Mouse (Mus musculus): ENCODE measurements around the gene Tgm7. TPM values are rescaled to one million over a fixed set of nuclear protein-coding genes. Genes with fewer than 3 reads are reported as not detected.

The Tgm7 gene
- not detected for total RNA-seq (2023)

GRCm38 (mm10) chr2:121109695-121110094 is at the start of gene Tgm7:
Tgm7 (minus strand) TSS chr2:121109795.

DNA sequence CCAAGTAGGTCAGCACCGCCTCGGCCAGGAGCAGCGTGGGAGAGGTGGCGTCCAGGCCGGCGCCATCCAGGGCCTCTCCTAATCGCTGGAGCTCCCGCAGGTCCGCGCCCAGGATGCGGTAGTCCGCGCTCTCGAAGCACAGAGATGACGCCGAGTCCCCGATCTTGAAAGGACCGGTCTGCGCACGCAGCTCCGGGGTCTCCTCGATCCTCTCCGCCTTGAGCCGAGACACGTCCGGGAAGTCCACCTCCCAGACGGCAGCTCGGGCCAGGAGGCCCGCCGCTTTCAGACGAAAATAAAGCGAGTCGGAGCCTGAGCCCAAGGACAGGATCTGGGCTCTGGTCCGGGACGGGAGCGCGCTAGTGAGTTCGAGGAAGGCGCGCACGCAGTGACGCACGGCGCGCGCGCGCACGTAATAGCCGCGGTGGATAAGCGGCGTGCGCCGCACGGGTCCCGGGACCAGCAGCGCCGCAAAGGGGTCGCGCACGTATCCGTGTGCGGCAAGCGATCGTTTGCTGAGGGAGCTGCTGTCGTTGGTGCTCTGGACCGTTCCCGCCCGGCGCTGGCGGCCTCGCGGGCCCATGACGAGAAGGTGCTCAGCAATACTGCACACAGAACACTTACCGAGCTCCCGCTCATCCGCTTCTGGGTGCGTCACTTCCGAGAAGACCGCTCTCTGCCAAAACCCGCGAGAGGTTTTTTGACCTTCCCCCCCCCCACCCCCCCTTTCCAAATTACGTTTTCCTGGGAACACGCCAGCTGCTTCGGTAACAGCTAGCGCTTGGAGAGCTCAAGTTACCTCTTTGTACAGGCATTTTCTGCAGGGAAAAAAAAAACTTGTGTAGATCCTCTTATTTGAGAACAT is 30.7 kb upstream of the Tgm7 start, which contains the start of the genes Adal and Lcmt2:
Gene Adal (plus strand): TSS at position 411 of the 865 bp plus-strand sequence.
Gene Lcmt2 (minus strand): TSS at position 636 of the 865 bp plus-strand sequence.

GRCm38 (mm10) chr2:121085480-121086185 is 24.0 kb downstream of the Tgm7 start, which contains the start of gene Tgm5:
Tgm5 (minus strand) TSS chr2:121085841.

Other genes with a start within 250 kb of the Tgm7 start
- 10 to 100 TPM; 24.5 to 29.2 TPM for gene Ubr1, start 139.1 kb downstream of the Tgm7 start, total RNA-seq (2023)
- 1 to 10 TPM; 6.8 to 9.1 TPM for gene Tmem62, start 132.8 kb downstream of the Tgm7 start, total RNA-seq (2023)
- 10 to 100 TPM; 59.3 to 62.5 TPM for gene Ccndbp1, start 101.4 kb downstream of the Tgm7 start, total RNA-seq (2023)
- gene Epb42, start 72.7 kb downstream of the Tgm7 start, total RNA-seq (2023), result 10 to 100 TPM; 15.1 to 17.4 TPM
- not detected for gene Tgm5, start 24.0 kb downstream of the Tgm7 start, total RNA-seq (2023)
- gene Adal, start 30.6 kb upstream of the Tgm7 start, total RNA-seq (2023), result 1 to 10 TPM; 4.3 to 6.4 TPM
- gene Lcmt2, start 30.9 kb upstream of the Tgm7 start, total RNA-seq (2023), result 1 to 10 TPM; 6.0 to 6.2 TPM
- 10 to 100 TPM; 40.2 to 45.8 TPM for gene Tubgcp4, start 60.9 kb upstream of the Tgm7 start, total RNA-seq (2023)
- 10 to 100 TPM; 42.1 to 43.2 TPM for gene Zscan29, start 61.3 kb upstream of the Tgm7 start, total RNA-seq (2023)
- 10 to 100 TPM; 23.8 to 31.2 TPM for gene Trp53bp1, start 161.6 kb upstream of the Tgm7 start, total RNA-seq (2023)
- under 1 TPM; 0.24 to 0.96 TPM for gene Map1a, start 179.8 kb upstream of the Tgm7 start, total RNA-seq (2023)
- gene Ppip5k1, start 245.6 kb upstream of the Tgm7 start, total RNA-seq (2023), result 10 to 100 TPM; 11.9 to 14.3 TPM
- gene Ckmt1, start 247.9 kb upstream of the Tgm7 start, total RNA-seq (2023), result not detected